Mouse (Mus musculus): Measurements from ENCODE around the gene Foxp2.

GRCm38 (mm10) chr6:14901183-14901970 is at the start of gene Foxp2:
- TF ChIP-seq CTCF (IDR thresholded peaks at IDR 0.05; ENCODE audit: control insufficient read depth, insufficient read depth, insufficient replicate concordance, low read depth, low read length) (no peak), POLR2A (IDR thresholded peaks at IDR 0.05; ENCODE audit: control insufficient read depth, low read depth, low read length) (no peak)

Data from testis, adult 2 months (tissue).